Mouse (Mus musculus) ES-Bruce4 (cell line): ENCODE data around the gene Taf3.

Source experiments
- CTCF ChIP-seq: IDR thresholded peaks from one replicate; pipeline ENCODE4 v1.8.1; 2011; ENCODE audit warnings: low read depth, low read length
- POLR2A ChIP-seq: IDR thresholded peaks from one replicate; pipeline ENCODE4 v1.8.1; 2011; ENCODE audit warnings: low read length; ENCODE audit not compliant: insufficient read depth

DNA sequence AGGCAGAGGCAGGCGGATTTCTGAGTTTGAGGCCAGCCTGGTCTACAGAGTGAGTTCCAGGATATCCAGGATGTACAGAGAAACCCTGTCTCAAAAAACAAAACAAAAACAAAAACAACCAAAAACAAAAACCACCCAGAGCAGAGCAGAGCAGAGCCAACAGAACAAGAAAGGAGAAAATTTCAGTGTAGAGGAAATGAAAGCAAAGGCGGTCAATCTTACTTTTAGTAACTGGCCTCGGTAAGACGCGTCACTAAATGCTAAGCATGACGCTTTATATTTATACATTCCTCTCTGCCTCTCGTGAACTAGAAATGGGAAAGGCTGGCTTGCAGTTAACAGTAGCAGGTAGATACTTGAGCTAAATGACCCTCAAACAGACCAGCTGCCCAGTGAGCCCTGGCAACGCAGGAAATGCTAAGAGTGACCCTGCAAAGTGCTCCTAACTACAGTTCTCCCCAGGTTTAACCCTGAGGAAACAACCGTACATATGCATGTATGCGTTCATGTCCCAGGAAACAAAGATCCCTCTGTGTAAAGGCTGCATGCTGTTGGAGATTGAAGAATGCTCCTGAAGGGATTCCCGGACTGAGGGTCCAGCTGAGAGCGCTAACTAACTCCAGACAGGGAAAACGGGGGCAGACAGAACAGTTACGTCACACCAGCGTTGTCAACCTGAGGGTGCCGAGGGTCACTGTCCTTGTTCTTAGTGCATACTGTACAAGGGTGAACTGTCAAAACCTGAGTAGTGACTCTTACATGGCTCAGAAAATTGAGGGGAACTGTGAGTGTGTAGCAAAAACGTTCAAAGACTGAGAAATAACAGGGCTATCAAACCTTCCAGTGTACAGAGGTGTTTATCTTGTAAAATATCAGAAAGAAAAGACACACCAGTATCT is 58.5 kb downstream of the Taf3 start:
- TF ChIP-seq CTCF (no peak), POLR2A (no peak)
